Mouse (Mus musculus) myocyte (in vitro differentiated cells): ENCODE measurements around the gene Gnaz. TPM values are rescaled to one million over a fixed set of nuclear protein-coding genes. Genes with fewer than 3 reads are reported as not detected.

ENCODE experiments used
- H3K27me3 ChIP-seq: one replicate; pipeline ENCODE4 v1.6.1; 2011; ENCODE audit not compliant: control insufficient read depth, insufficient read depth, insufficient read length
- H3K36me3 ChIP-seq: one replicate; pipeline ENCODE4 v1.6.1; 2011; ENCODE audit not compliant: control insufficient read depth, insufficient read depth
- H3K4me2 ChIP-seq: one replicate; pipeline ENCODE4 v1.6.1; 2011; ENCODE audit warnings: low read depth, control low read depth
- H3K4me3 ChIP-seq: one replicate; pipeline ENCODE4 v1.5.1; 2011; ENCODE audit warnings: mild to moderate bottlenecking, control low read depth, moderate library complexity
- H3K79me2 ChIP-seq: one replicate; pipeline ENCODE4 v1.6.1; 2011; ENCODE audit not compliant: control insufficient read depth, insufficient read depth
- H3ac ChIP-seq: one replicate; pipeline ENCODE4 v1.6.1; 2011; ENCODE audit not compliant: control insufficient read depth, insufficient read length
- CEBPB ChIP-seq: IDR thresholded peaks from 2 replicates; pipeline ENCODE4 v1.6.1; 2011; ENCODE audit warnings: mild to moderate bottlenecking, moderate library complexity; ENCODE audit not compliant: poor library complexity, insufficient read depth, severe bottlenecking
- E2F4 ChIP-seq: IDR thresholded peaks from one replicate; pipeline ENCODE4 v1.6.1; 2011; ENCODE audit warnings: mild to moderate bottlenecking, control low read depth, moderate library complexity; ENCODE audit not compliant: insufficient read depth
- MAX ChIP-seq: IDR thresholded peaks from one replicate; pipeline ENCODE4 v1.6.1; 2011; ENCODE audit warnings: low read depth, mild to moderate bottlenecking, control low read depth
- MYOD1 ChIP-seq, 3 experiments: IDR thresholded peaks; one replicate each; pipeline ENCODE4 v1.6.1; 2011; ENCODE audit warnings: control low read depth in 2 of 3, low read depth in 2 of 3, mild to moderate bottlenecking in 2 of 3, moderate library complexity in 1 of 3; ENCODE audit not compliant: insufficient read length in 2 of 3, control insufficient read depth in 1 of 3
- MYOG ChIP-seq, 3 experiments: IDR thresholded peaks; one replicate each; pipeline ENCODE4 v1.6.1; 2011; ENCODE audit warnings: control low read depth in 2 of 3, low read depth in 2 of 3, mild to moderate bottlenecking in 2 of 3; ENCODE audit not compliant: insufficient read length in 2 of 3, control insufficient read depth in 1 of 3, insufficient read depth in 1 of 3
- POLR2A ChIP-seq: IDR thresholded peaks from one replicate; pipeline ENCODE4 v1.6.1; 2011; ENCODE audit warnings: low read depth, mild to moderate bottlenecking, control low read depth, moderate library complexity; ENCODE audit not compliant: insufficient read length
- POLR2AphosphoS2 ChIP-seq: IDR thresholded peaks from one replicate; pipeline ENCODE4 v1.6.1; 2011; ENCODE audit warnings: low read depth, control low read depth; ENCODE audit not compliant: insufficient read length
- REST ChIP-seq: IDR thresholded peaks from one replicate; pipeline ENCODE4 v1.6.1; 2011; ENCODE audit warnings: mild to moderate bottlenecking, control low read depth, moderate library complexity; ENCODE audit not compliant: insufficient read depth, insufficient read length
- SRF ChIP-seq: IDR thresholded peaks from one replicate; pipeline ENCODE4 v1.6.1; 2011; ENCODE audit warnings: low read depth; ENCODE audit not compliant: control insufficient read depth, insufficient read length
- TCF12 ChIP-seq: IDR thresholded peaks from one replicate; pipeline ENCODE4 v1.6.1; 2011; ENCODE audit warnings: mild to moderate bottlenecking, control low read depth; ENCODE audit not compliant: poor library complexity, insufficient read depth, severe bottlenecking
- TCF3 ChIP-seq: IDR thresholded peaks from one replicate; pipeline ENCODE4 v1.6.1; 2011; ENCODE audit warnings: low read depth, control low read depth; ENCODE audit not compliant: insufficient read length
- USF1 ChIP-seq: IDR thresholded peaks from one replicate; pipeline ENCODE4 v1.6.1; 2011; ENCODE audit warnings: low read depth, mild to moderate bottlenecking, control low read depth, moderate library complexity
- polyA plus RNA-seq: library from polyadenylated mRNA; unstranded; fragments of >200 nt; fragmentation: generic; extraction: Trizol; gene quantifications from one replicate; pipeline ENCODE4 v1.2.1, GENCODE M21; 2012; ENCODE audit warnings: missing spikeins

Gene Gnaz
- polyA plus RNA-seq, 1 experiment = 0.54 TPM

GRCm38 (mm10) chr10:75056255-75056654 lies 89.3 kb downstream of the Gnaz start:
- Histone ChIP-seq H3K36me3 (no peaks in the 10 kb centered on the region), H3K4me3 (no peak overlapping the region), H3K27me3 (no peaks in the 10 kb centered on the region), H3K79me2 (peaks cover under 1% of the 10 kb centered on the region), H3ac (no peak overlapping the region), H3K4me2 (no peak overlapping the region)
- TF ChIP-seq E2F4 (no peak), MYOG (IDR thresholded peaks at IDR 0.05; ENCODE audit: control insufficient read depth in 1 of 3, insufficient read depth in 1 of 3, insufficient read length in 2 of 3, low read depth in 2 of 3) (no peak), SRF (no peak), TCF3 (no peak), MAX (no peak), USF1 (no peak), REST (no peak), TCF12 (no peak)

GRCm38 (mm10) chr10:75058336-75058735 lies 91.4 kb downstream of the Gnaz start:
- Histone ChIP-seq H3ac (no peak overlapping the region), H3K4me2 (no peak overlapping the region), H3K27me3 (no peaks in the 10 kb centered on the region), H3K79me2 (peaks cover 19% of the 10 kb centered on the region), H3K4me3 (no peak overlapping the region), H3K36me3 (no peaks in the 10 kb centered on the region)
- no peak for TF ChIP-seq CEBPB
- no peak for TF ChIP-seq MYOD1 (IDR thresholded peaks at IDR 0.05; ENCODE audit: control insufficient read depth in 1 of 3, insufficient read length in 2 of 3, low read depth in 2 of 3)
- no peak for TF ChIP-seq E2F4
- no peak for TF ChIP-seq SRF
- no peak for TF ChIP-seq TCF12
- TF ChIP-seq POLR2A = no peak
- no peak for TF ChIP-seq MYOG (IDR thresholded peaks at IDR 0.05; ENCODE audit: control insufficient read depth in 1 of 3, insufficient read depth in 1 of 3, insufficient read length in 2 of 3, low read depth in 2 of 3)
- TF ChIP-seq MAX = no peak
- TF ChIP-seq REST = no peak
- TF ChIP-seq USF1 = no peak
- TF ChIP-seq TCF3 = no peak
- no peak for TF ChIP-seq POLR2AphosphoS2

GRCm38 (mm10) chr10:75058761-75059395 lies 91.9 kb downstream of the Gnaz start:
- H3K79me2 ChIP-seq = peaks cover 24% of the 10 kb centered on the region
- TF ChIP-seq E2F4 (no peak), MYOG (IDR thresholded peaks at IDR 0.05; ENCODE audit: control insufficient read depth in 1 of 3, insufficient read depth in 1 of 3, insufficient read length in 2 of 3, low read depth in 2 of 3) (no peak), MAX (no peak), MYOD1 (IDR thresholded peaks at IDR 0.05; ENCODE audit: control insufficient read depth in 1 of 3, insufficient read length in 2 of 3, low read depth in 2 of 3) (no peak), POLR2AphosphoS2 (no peak), TCF3 (no peak), REST (no peak), SRF (no peak), USF1 (no peak), CEBPB (no peak), POLR2A (no peak), TCF12 (no peak)
- H3K4me3 ChIP-seq = peak overlapping the region; percentile 26
- H3K36me3 ChIP-seq = no peaks in the 10 kb centered on the region
- H3K27me3 ChIP-seq = no peaks in the 10 kb centered on the region
- H3ac ChIP-seq = no peak overlapping the region
- H3K4me2 ChIP-seq = peak overlapping the region; percentile 96

- Histone ChIP-seq H3ac (no peak overlapping the region), H3K4me2 (peak overlapping the region; percentile 96), H3K36me3 (no peaks in the 10 kb centered on the region), H3K4me3 (peak overlapping the region; percentile 26), H3K79me2 (peaks cover 29% of the 10 kb centered on the region), H3K27me3 (no peaks in the 10 kb centered on the region)
- TF ChIP-seq USF1 (no peak), TCF12 (no peak), POLR2A (no peak), MYOD1 (IDR thresholded peaks at IDR 0.05; ENCODE audit: control insufficient read depth in 1 of 3, insufficient read length in 2 of 3, low read depth in 2 of 3) (no peak), MAX (no peak), MYOG (IDR thresholded peaks at IDR 0.05; ENCODE audit: control insufficient read depth in 1 of 3, insufficient read depth in 1 of 3, insufficient read length in 2 of 3, low read depth in 2 of 3) (no peak), E2F4 (no peak), POLR2AphosphoS2 (no peak), TCF3 (no peak), REST (no peak), CEBPB (no peak), SRF (no peak)
Measured at GRCm38 (mm10) chr10:75059396-75059795, 92.4 kb downstream of the Gnaz start.
